In the genomic region with DNA sequence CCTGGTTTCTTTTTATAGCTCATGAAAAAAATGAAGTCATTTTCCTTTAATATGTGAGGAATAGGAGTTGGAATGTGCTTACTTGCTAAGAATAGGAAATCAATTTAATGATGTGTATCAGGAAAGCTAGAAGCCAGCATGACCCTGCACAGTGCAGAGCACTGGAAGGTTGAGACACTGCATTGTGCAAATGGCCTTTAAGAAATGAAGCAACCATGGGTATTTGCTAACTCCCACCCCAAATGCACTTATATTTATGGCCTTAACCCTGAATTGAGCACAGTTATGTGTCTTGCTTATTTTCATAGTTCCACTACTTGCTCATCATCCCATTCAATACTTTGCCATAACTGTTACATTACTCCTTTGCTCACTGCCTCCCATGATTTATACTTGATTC, we compare ENCODE assay signal across 19 mouse cellular contexts.
DNase-seq lines count a peak whose midpoint lies in the region; ATAC-seq lines count a peak whose summit lies in the region.
"Had no signal": no experiment of that assay in that cellular context is flagged by ENCODE, and none has a peak within 500 bp of the region (broad histone marks: within the 10 kb centered on the region; RNA-seq: fewer than 3 reads in every experiment).

No protein-coding gene starts in this region.

- H3K9me3 ChIP-seq in hindbrain, embryonic 14.5 days (ENCODE audit: control insufficient read depth, low read length) = no peaks in the 10 kb centered on the region
- no peaks in the 10 kb centered on the region for H3K9me3 ChIP-seq in hindbrain, embryonic 11.5 days (ENCODE audit: control insufficient read depth, low read length)
- no peaks in the 10 kb centered on the region for H3K9me3 ChIP-seq in neural tube, embryonic 13.5 days
- 0 out of 2 replicates have a peak, but pooled peaks cover 2% of the 10 kb centered on the region for H3K9me3 ChIP-seq in neural tube, embryonic 15.5 days (replicated peaks)
- no peaks in the 10 kb centered on the region for H3K9me3 ChIP-seq in forebrain, embryonic 15.5 days
- H3K9me3 ChIP-seq: embryonic facial prominence, embryonic 10.5 days; limb, embryonic 15.5 days; stomach, embryonic 15.5 days had no signal

- no peak overlapping the region for H3K4me3 ChIP-seq in hindbrain, embryonic 14.5 days (replicated peaks; ENCODE audit: low read length)
- H3K4me3 ChIP-seq in hindbrain, embryonic 11.5 days (ENCODE audit: low read depth, low read length) = no peak overlapping the region
- no peak overlapping the region for H3K4me3 ChIP-seq in neural tube, embryonic 13.5 days
- no peak overlapping the region for H3K4me3 ChIP-seq in neural tube, embryonic 15.5 days (replicated peaks)
- no peak overlapping the region for H3K4me3 ChIP-seq in forebrain, embryonic 15.5 days
- H3K4me3 ChIP-seq: embryonic facial prominence, embryonic 10.5 days; limb, embryonic 15.5 days; stomach, embryonic 15.5 days had no signal

- H3K4me2 ChIP-seq in hindbrain, embryonic 14.5 days (replicated peaks) = no peak overlapping the region
- H3K4me2 ChIP-seq in hindbrain, embryonic 11.5 days (replicated peaks; ENCODE audit: low read depth, low read length) = no peak overlapping the region
- no peak overlapping the region for H3K4me2 ChIP-seq in neural tube, embryonic 13.5 days
- no peak overlapping the region for H3K4me2 ChIP-seq in neural tube, embryonic 15.5 days
- H3K4me2 ChIP-seq in forebrain, embryonic 15.5 days (replicated peaks) = no peak overlapping the region
- H3K4me2 ChIP-seq: limb, embryonic 15.5 days; stomach, embryonic 15.5 days had no signal

- H3K9ac ChIP-seq in hindbrain, embryonic 14.5 days = no peak overlapping the region
- H3K9ac ChIP-seq in hindbrain, embryonic 11.5 days (ENCODE audit: low read depth, low read length) = no peak overlapping the region
- no peak overlapping the region for H3K9ac ChIP-seq in neural tube, embryonic 13.5 days
- H3K9ac ChIP-seq in neural tube, embryonic 15.5 days (replicated peaks) = no peak overlapping the region
- no peak overlapping the region for H3K9ac ChIP-seq in forebrain, embryonic 15.5 days (replicated peaks)
- H3K9ac ChIP-seq: limb, embryonic 15.5 days; stomach, embryonic 15.5 days had no signal

- DNase-seq in hindbrain, embryonic 14.5 days (ENCODE audit: low spot score) = no peak
- DNase-seq in hindbrain, embryonic 11.5 days (ENCODE audit: low spot score) = no peak
- DNase-seq in thymus, adult 18-20 months = no peak
- no peak for DNase-seq in right cerebral cortex, postnatal 4 days
- no peak for DNase-seq in ovary, postnatal 36 days (ENCODE audit: low spot score)
- DNase-seq: cerebellum, adult 11-12 months; cerebellum, postnatal 36 days; gastrocnemius, postnatal 25 days; kidney, adult 9 months; lung, postnatal 4 days; right cerebral cortex, adult 18-20 months had no signal

- H3K27ac ChIP-seq in hindbrain, embryonic 14.5 days = peak overlapping the region; percentile 72; the same call in 1 of the 2 replicates
- H3K27ac ChIP-seq in hindbrain, embryonic 11.5 days (ENCODE audit: low read depth, low read length) = no peak overlapping the region
- 0 out of 2 replicates have a peak overlapping the region, but pooled peaks have one; percentile 77 for H3K27ac ChIP-seq in neural tube, embryonic 13.5 days (replicated peaks)
- H3K27ac ChIP-seq in neural tube, embryonic 15.5 days (replicated peaks) = no peak overlapping the region
- H3K27ac ChIP-seq in forebrain, embryonic 15.5 days (replicated peaks) = peak overlapping the region; percentile 92
- H3K27ac ChIP-seq: embryonic facial prominence, embryonic 10.5 days; limb, embryonic 15.5 days; stomach, embryonic 15.5 days had no signal

- H3K36me3 ChIP-seq in hindbrain, embryonic 14.5 days (replicated peaks; ENCODE audit: control insufficient read depth, insufficient read depth) = no peaks in the 10 kb centered on the region
- no peaks in the 10 kb centered on the region for H3K36me3 ChIP-seq in hindbrain, embryonic 11.5 days (ENCODE audit: control insufficient read depth, insufficient read depth, low read length)
- no peaks in the 10 kb centered on the region for H3K36me3 ChIP-seq in neural tube, embryonic 13.5 days
- no peaks in the 10 kb centered on the region for H3K36me3 ChIP-seq in neural tube, embryonic 15.5 days
- H3K36me3 ChIP-seq in forebrain, embryonic 15.5 days = no peaks in the 10 kb centered on the region
- H3K36me3 ChIP-seq: embryonic facial prominence, embryonic 10.5 days; limb, embryonic 15.5 days; stomach, embryonic 15.5 days had no signal

- H3K4me1 ChIP-seq in hindbrain, embryonic 14.5 days (replicated peaks; ENCODE audit: control insufficient read depth, insufficient read depth, low read length) = peaks cover 17% of the 10 kb centered on the region
- no peaks in the 10 kb centered on the region for H3K4me1 ChIP-seq in hindbrain, embryonic 11.5 days (replicated peaks; ENCODE audit: control insufficient read depth, insufficient read depth, low read length)
- peaks cover 11% of the 10 kb centered on the region for H3K4me1 ChIP-seq in neural tube, embryonic 13.5 days (replicated peaks)
- peaks cover 13% of the 10 kb centered on the region for H3K4me1 ChIP-seq in neural tube, embryonic 15.5 days
- peaks cover 26% of the 10 kb centered on the region for H3K4me1 ChIP-seq in forebrain, embryonic 15.5 days
- H3K4me1 ChIP-seq: embryonic facial prominence, embryonic 10.5 days; limb, embryonic 15.5 days; stomach, embryonic 15.5 days had no signal

- no peak for ATAC-seq in hindbrain, embryonic 14.5 days (ENCODE audit: low FRiP score)
- ATAC-seq in hindbrain, embryonic 11.5 days (ENCODE audit: low FRiP score) = no peak
- 0 out of 2 replicates have a peak, but pooled peaks have one; percentile 52 for ATAC-seq in neural tube, embryonic 13.5 days (ENCODE audit: low read depth)
- ATAC-seq in neural tube, embryonic 15.5 days (ENCODE audit: low FRiP score) = no peak
- ATAC-seq in forebrain, embryonic 15.5 days (replicated peaks) = no peak
- ATAC-seq: activated CD4-positive, CD25-positive, alpha-beta regulatory T cell, adult 4 months; Patski had no signal

- H3K27me3 ChIP-seq in hindbrain, embryonic 14.5 days (ENCODE audit: control insufficient read depth, insufficient read depth, low read length) = no peaks in the 10 kb centered on the region
- H3K27me3 ChIP-seq in hindbrain, embryonic 11.5 days (ENCODE audit: control insufficient read depth, insufficient read depth, low read length) = no peaks in the 10 kb centered on the region
- no peaks in the 10 kb centered on the region for H3K27me3 ChIP-seq in neural tube, embryonic 13.5 days
- no peaks in the 10 kb centered on the region for H3K27me3 ChIP-seq in neural tube, embryonic 15.5 days (replicated peaks)
- H3K27me3 ChIP-seq in forebrain, embryonic 15.5 days = no peaks in the 10 kb centered on the region
- H3K27me3 ChIP-seq: limb, embryonic 15.5 days; Patski; stomach, embryonic 15.5 days had no signal

Comparison
In these comparisons a context has a peak if more than half of its experiments do, and no peak if none do; other contexts are left out.
1. H3K27ac ChIP-seq: peak in hindbrain, embryonic 14.5 days (single experiment), neural tube, embryonic 13.5 days (single experiment) and forebrain, embryonic 15.5 days (single experiment); none in hindbrain, embryonic 11.5 days (single experiment) and neural tube, embryonic 15.5 days (single experiment).